Mouse (Mus musculus) lung, adult 2 months (tissue): ENCODE results near the gene Bptf.

Source experiments
- CTCF ChIP-seq: fragments of 200-500 bp; IDR thresholded peaks from 2 replicates; pipeline ENCODE4 v1.5.1; 2011; ENCODE audit warnings: mild to moderate bottlenecking, low read length, control low read depth; ENCODE audit not compliant: insufficient read depth
- POLR2A ChIP-seq: fragments of 200-500 bp; IDR thresholded peaks from 2 replicates; pipeline ENCODE4 v1.6.1; 2011; ENCODE audit warnings: low read depth, mild to moderate bottlenecking, control low read depth, low read length, borderline replicate concordance; ENCODE audit errors: extremely low read depth

- TF ChIP-seq POLR2A (no peak), CTCF (peak; percentile 55)
Measured at GRCm38 (mm10) chr11:107113112-107113511, 18.8 kb downstream of the Bptf start.
